Mouse (Mus musculus): ENCODE data around the gene Galnt6.

- TF ChIP-seq EP300 (IDR thresholded peaks at IDR 0.05), result no peak
- TF ChIP-seq CTCF (IDR thresholded peaks at IDR 0.05), result no peak
These were observed 64.3 kb downstream of the Galnt6 start for GRCm38 (mm10) chr15:100664813-100665274.
